Mouse (Mus musculus) gastrocnemius, postnatal 10 days (tissue): ENCODE results near the gene Tex261. TPM values are rescaled to one million over a fixed set of nuclear protein-coding genes. Genes with fewer than 3 reads are reported as not detected.

Experiments used
- DNase-seq: peaks from one replicate; pipeline ENCODE4 v3.0.0; 2021; ENCODE audit warnings: mixed read lengths
- total RNA-seq, 2 experiments: library from RNA; stranded (reverse); gene quantifications; 2 replicates each; pipeline ENCODE4 v1.2.3; 2021

Tex261 gene
- total RNA-seq, 2 experiments from 2014 or later, result 44.6 to 49.5 TPM

DNA sequence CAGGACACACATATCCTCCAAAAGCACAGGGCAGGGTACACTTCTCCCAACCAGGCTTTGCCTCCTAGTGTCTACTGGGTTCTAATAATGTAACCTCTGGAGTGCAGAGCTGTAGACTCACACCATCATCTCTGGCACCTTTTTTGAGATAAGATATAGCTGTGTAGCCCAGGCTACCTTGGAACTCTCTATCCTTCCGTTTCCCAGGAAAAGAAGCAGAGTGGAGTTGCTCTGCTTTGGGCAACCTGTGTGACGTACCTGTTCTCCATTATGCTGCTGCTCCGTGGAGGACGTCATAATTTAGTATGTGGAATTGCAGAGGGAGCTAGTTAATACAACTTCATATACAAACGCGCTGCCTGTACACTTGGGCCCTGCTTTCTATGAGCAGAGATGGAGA lies 13.3 kb downstream of the Tex261 start, which contains the start of gene Ankrd53:
TSS of gene Ankrd53 (plus strand) at position 301 of the 400 bp plus-strand sequence.
- no peak for DNase-seq

DNA sequence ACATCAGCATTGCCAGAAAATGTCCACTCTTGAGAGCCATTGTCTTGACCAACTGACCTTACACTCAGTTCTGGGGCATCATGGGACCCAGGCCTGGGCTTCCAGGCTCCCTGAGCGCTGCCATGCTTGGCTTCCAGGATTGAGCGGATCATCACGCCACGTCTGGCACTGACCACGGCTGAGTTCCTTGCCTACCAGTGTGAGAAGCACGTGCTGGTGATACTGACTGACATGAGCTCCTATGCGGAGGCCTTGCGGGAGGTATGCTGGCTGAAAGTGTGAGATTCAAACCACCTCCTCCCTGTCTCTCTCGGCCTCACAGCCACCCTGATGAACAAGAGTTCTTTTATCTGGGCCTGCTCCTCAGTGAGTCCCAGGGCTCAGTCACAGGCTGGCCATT lies 19.6 kb downstream of the Tex261 start:
- no peak for DNase-seq

DNA sequence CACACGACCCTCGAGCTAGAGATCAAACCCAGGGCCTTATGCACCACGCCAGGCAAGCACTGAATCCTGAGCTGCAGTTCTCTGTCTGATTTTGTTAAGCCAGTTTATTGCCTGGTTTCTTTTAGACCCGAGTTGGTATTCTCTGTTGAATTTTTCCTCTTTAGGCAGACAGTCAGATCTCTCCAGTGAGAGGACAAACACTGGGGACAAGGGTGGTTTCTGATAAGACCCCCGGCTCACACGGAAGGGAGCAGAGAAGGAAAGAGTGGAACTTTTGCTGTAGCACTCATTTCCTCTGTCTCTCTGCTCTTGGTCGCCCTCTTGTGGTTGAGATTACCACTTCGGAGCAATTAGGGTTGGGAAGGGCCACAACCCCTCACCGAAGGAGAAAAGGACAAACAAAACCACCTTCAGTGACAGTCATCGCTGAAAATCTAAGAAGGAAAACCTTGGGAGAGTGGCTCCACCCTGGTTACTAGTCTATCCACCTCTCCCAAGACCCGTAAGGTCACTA lies 25.4 kb downstream of the Tex261 start:
- DNase-seq, result peak; percentile 71

DNA sequence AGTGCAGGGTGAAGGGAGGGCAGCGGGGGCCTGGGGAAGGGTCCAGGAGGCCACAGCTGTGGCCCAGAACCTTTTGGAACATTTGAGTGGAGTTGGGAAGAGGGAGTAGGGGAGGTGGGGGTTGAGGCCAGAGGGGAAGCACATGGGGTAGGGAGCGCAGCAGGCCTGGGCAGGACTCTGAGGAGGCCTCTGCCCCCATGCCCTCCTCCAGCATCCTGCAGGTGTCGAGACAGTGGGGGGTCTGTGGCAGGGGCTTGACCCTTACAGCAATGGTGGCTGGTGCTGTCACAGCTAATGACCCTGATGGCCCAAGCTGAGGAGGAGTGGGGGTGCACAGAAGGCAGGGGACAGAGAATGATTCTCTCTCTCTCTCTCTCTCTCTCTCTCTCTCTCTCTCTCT lies 26.3 kb downstream of the Tex261 start:
- no peak for DNase-seq

DNA sequence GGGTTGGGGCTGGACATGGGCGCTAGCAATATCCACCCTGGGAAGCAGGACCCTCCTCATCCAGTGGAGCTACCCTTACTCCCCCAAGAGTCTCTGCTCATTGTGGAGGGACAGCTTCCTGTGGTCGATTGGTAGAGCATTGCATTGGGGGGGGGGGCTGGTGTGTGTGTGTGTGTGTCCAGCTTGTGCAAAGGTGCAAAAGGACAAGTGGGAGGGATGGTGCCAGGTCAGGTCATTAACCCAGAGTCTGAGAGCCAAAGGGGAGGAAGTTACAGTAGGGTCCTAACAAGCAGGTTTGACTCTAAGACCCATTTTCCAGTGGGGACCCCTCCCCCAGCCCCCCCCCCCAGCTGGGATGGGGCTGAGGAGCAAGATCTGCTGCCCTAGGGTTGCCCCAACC lies 30.1 kb downstream of the Tex261 start:
- DNase-seq, result no peak

DNA sequence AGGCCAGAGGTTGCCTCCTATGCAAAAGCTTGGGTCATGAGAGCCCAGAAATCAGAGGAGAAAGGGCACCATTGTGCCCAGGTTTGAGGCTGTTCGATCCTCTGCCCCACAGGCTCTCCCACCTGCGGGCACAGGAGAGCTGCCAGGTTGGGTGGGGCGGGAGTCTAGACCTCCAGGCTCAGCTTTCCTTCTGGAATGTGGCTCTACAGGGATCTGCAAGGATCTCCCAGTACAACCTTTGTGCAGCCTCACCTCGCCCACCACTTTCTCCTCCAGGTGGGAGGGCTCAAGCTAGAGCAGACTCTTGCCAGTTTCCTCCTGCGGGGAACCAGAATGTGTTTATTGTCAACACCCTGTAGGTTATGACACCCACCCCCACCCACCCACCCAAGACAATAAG lies 31.1 kb downstream of the Tex261 start:
- DNase-seq, result no peak

DNA sequence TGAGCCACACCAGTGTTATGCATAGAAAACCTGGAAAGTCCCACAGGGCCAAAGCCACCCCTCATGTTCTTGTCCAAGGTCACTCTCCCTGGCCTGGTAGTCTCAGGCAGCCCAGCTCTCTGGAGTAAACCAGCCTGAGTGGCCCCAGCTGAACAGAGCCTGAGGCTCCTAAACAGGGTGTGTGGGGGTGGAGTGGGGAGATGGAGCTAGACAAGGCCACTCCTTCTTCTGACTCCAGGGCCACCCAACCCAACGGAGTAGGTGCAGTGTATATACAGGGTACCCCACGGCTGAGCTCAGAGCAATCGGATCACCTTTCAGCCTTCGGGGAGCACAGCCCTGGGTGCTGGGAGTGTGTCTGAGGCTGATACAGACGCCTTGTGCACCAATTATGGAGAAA lies 31.5 kb downstream of the Tex261 start:
- DNase-seq, result no peak

DNA sequence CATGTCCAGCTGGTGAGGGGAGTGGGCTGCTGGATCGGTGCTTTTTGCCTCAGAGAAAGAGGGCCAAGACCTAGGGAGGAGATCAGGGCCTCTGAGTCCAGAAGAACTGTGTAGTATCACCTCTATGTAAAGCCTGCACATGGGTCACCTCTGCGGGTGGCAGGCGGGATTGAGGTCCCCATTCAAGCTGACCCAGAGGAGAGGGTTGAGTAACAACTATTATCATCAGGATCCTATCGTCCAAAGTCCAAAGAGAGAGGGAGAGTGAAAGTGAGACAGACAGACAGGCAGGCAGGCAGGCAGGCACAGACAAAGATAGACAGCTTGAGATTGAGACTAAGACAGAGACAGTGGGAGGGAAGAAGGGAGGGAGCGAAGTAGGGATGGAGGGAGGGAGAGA lies 32.4 kb downstream of the Tex261 start:
- no peak for DNase-seq

DNA sequence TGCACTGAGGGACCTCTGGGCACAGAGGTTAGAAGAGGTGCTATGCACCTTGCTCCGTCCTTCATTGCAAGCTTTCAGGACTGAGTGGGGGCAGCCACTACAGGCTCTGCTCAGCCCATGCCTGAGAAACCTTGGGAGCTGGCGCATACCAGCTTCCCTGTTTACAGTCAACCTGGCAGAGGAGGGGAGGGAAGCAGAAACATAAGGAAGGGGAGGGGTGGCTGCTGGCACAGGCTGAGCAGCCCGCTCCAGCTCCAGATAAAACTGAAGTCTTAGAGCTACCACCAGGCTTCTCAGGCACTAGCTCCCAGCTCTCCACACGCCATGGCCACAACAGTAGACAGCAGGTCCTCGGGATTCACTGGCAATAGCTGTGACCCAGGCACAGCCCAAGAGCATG lies 32.9 kb downstream of the Tex261 start, which contains the start of gene Atp6v1b1:
TSS of gene Atp6v1b1 (plus strand) at position 230 of the 400 bp plus-strand sequence.
- DNase-seq, result no peak

DNA sequence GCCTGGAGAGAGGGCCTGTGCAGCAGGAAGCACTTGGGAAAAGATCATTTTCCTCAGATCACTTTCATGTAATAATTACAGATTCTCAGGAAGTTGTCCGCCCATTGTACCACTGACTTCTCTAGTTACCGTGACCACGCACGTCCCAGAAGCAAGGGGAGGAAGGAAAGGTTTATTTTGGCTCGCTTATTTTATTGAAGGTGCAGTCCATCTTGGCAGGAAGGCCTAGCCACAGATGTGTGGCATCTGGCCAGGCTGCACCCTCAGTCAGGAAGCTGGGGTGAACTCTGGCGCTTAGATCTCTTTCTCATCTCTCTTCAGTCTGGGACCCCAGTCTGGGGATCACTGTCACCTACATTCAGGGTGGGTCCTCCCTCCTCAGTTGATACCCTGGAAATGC lies 37.0 kb downstream of the Tex261 start:
- DNase-seq, result no peak

DNA sequence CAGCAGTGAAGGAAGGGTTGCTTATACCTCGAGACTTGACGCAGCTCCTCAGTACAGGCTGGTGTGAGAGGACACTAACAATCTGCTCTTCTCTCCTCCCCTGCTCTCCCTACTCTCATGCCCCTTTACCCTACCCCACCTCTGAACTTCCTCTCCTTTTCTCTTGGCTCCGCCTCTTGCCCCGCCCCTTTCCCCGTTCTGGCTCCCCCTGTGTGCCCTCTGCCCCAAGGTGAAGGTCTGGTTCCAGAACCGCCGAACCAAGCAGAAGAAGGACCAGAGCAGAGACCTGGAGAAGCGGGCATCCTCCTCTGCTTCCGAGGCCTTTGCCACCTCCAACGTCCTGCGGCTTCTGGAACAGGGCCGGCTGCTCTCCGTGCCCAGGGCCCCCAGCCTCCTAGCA lies 38.3 kb downstream of the Tex261 start:
- DNase-seq, result no peak

DNA sequence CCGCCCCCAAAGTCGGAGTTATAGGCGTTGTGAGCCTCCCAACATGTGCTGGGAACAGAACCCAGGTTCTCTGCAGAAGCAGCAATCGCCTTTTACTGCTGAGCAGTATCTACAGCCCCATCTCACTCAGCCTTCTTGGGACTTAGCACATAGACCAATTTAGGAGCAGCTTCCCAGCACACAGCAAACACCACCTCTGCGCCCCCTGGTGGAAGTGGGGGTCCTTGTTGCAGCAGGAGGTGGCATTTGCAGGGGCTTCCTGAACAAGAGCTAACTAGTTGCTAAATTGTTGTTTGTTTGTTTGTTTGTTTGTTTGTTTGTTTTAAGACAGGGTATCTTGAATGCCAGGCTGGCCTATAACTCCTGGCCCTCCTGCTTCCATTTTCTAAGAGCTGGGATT lies 44.5 kb downstream of the Tex261 start:
- DNase-seq, result peak; percentile 84

DNA sequence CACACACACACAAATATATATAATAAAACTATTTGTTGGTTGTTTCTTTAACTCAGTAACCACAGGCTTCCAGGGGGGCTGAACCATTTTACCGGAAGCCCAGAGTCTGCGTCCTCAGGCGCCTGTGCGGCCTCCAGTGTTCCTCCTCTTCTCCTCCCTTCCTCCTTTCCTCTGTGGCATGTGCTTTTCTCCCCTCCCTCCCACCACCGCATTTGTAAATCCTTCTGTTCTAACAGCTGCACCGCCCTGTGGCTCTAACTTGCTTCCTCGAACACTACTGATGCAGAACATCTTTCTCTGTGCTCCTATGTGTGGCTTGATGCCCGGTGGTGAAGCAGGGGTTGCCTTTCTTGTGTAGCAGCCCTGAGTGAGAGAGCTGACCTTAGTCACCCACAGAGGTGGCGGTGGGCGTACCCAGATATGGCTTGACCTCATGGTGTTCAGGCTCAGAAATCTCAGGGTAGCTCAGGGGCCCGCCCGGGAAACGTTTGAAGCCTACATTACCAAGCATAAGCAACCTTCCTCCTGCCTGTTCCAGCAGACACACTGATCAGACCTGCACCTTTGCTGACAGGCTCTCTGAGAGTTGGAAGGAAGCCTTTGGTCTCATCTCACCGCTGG lies 46.2 kb downstream of the Tex261 start:
- no peak for DNase-seq

DNA sequence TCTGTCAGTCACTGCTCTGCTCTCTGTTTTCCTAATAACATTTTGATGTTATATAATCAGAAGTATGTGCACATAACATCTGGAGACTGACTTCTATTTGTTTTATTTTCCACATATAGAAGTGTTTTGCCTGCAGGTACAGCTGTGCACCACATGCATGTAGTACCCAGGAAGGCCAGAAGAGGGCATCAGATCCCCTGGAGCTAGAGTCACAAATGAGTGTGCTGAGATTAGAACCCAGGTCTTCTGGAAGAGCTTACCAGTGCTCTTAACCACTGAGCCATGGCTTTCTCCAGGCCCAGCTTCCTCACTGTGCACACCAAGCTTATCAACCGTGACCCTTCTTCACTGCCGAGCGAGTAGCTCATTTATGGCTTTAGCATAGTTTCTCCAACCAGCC lies 47.1 kb downstream of the Tex261 start:
- no peak for DNase-seq

DNA sequence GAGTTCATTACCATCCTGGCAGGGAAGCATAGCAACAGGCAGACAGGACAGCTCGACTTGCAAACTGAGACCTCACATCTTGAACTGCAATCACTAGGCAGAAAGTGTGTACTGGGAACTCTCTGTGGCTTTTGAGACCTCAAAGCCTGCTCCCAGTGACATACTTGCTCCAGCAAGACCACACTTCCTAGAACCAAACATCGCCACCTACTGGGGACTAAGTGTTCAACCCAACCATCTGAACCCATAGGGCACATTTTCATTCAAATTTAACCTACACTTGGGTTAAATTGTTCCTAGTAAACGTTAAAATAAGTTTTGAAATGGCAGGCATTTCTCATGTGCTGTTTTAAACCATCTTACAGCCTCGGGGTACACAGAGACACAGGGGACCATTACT lies 48.4 kb downstream of the Tex261 start:
- DNase-seq, result no peak

DNA sequence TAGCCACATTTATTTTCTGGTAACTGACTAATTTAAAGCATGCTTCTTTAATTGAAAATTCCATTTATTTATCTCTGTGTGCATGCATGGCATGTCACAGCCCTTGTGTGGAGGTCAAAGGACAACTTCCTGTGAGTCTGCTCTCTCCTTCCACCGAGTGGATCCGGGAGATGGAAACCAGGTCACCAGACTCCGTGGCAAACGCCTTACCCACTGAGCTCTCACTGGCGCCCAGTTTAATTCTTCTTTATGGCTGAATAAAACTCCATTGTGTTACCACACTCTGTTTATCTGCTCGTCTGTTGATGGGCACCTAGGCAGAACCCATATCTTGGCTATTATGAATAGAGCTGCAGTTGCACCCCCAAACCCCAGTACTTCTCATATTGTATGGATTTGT lies 53.1 kb downstream of the Tex261 start:
- no peak for DNase-seq

Other genes with a start within 250 kb of the Tex261 start
- 1 to 10 TPM; 3.6 to 5.3 TPM for gene Actg2, start 239.5 kb downstream of the Tex261 start, total RNA-seq
- 10 to 100 TPM in 1 of 2 experiments, 1 to 10 TPM in 1; 9.8 to 10.7 TPM for gene Stambp, start 203.1 kb downstream of the Tex261 start, total RNA-seq
- gene Clec4f, start 119.6 kb downstream of the Tex261 start, total RNA-seq, result under 1 TPM in 1 of 2 experiments, not detected in 1; 0.32 TPM
- gene Cd207, start 98.0 kb downstream of the Tex261 start, total RNA-seq, result not detected
- gene Vax2, start 64.5 kb downstream of the Tex261 start, total RNA-seq, result not detected
- not detected for gene Atp6v1b1, start 32.8 kb downstream of the Tex261 start, total RNA-seq
- gene Ankrd53, start 13.2 kb downstream of the Tex261 start, total RNA-seq, result not detected
- 10 to 100 TPM; 11.3 to 16.4 TPM for gene Nagk, start 19.2 kb upstream of the Tex261 start, total RNA-seq
- gene Paip2b, start 55.9 kb upstream of the Tex261 start, total RNA-seq, result 10 to 100 TPM; 30.5 to 36.5 TPM
- 10 to 100 TPM; 40.3 to 62.3 TPM for gene Zfp638, start 91.3 kb upstream of the Tex261 start, total RNA-seq
- 100 to 1,000 TPM; 111 to 117 TPM for gene Dysf, start 232.8 kb upstream of the Tex261 start, total RNA-seq